Mouse (Mus musculus) cerebellum, adult 9-10 months (tissue): ENCODE measurements around the gene Smc1b.
A peak's percentile ranks its signal among the peaks of the same experiment; 100 is the strongest.

ENCODE experiments used
- DNase-seq: peaks from one replicate; pipeline ENCODE4 v3.0.0; 2022

Gene Smc1b

DNA sequence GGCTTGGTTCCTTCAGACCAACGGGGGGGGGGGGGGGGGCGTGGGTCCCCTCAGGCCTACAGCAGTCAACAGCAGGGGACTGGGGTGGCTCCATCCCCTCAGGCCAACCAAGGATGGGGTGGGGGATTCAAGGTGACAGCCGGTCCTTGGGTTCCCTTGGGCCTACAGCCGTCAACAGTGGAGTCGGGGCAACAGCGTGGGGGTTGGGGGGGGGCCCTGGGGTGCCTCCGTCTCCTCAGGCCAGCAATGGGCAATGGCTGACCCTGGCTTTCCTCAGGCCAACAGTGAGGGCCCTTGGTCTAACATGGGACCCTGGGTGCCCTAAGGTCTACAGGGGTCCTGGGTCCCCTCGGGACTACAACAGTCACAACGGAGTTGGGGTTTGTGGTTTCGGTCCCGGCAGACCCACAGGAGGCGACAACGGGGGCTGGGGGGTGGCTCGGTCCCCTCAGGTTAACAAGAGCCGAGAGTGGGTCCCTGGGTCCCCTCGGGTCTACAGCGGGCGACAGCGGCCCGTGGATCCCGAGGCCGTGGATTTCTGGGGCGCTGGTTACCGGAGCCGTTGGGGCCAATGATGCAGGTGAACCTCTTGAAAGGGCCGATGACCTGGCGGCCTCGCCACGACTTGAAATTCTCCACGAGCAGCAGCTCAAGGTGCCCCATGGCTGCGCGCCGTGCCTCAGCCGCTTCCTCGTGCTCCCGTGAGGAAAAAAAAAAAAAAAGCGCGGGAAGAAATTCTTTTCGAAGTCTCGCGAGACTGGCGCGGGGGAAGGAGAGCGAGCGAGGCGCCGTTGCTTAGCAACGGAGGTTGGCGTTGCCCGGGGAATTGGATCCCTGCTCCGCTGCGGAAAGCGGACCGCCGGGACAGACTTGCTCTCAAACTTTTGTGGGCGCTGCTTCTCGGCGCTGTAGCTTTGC, at the start of gene Smc1b, which contains the start of gene Ribc2:
Smc1b (minus strand) TSS at position 690 of the 918 bp plus-strand sequence.
Ribc2 (plus strand) TSS at position 804 of the 918 bp plus-strand sequence.
- DNase-seq, result peak; percentile 36

DNA sequence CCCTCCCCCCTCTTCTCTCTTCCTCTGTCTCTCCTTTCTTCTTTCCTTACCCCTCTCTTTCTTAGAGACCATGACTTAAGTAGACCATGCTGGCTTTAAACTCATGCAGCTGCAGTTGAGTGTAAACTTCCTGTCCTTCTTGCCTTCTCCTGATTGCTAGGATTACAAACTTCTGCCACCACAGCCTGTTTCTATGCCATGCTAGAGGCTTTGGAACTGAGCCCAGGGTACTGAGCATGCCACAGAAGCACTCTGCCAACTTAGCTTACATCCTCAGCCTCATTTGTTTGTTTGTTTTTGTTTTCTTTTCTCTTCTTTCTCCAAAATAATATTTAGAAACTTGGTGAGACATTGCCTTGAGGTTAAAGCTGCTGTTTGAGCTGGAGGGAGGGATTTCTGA, 48.6 kb upstream of the Smc1b start:
- DNase-seq, result no peak

DNA sequence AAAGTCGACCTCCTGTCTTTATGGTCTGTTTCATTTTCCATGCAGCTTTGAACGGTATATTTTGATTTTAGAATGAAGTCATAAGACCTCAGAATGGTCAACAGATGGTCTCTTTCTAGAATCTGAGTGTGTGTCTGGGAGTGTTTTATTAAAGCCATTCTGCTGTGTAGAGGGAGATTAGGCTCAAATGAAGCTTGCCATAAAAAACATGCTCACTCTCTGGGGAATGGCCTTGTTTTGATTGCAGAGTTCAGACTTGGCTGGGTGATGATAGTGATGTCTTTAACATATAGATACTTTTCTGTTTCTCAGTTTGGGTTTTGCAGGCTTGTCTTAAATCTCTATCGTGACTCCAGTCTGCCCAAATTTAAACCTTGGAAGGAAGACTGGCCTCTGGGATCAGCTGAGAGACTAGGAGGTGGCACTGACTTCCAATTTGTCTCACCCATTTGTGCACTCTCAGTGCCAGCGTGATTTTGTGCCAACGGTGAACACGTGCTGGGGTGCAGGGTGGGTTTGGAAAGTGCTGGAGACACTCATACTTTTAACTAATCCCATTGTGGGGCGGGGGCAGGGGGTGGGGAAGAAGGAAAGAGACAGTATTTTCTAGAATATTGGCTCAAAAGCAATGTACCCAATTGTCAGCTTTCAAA, 47.9 kb upstream of the Smc1b start:
- no peak for DNase-seq

DNA sequence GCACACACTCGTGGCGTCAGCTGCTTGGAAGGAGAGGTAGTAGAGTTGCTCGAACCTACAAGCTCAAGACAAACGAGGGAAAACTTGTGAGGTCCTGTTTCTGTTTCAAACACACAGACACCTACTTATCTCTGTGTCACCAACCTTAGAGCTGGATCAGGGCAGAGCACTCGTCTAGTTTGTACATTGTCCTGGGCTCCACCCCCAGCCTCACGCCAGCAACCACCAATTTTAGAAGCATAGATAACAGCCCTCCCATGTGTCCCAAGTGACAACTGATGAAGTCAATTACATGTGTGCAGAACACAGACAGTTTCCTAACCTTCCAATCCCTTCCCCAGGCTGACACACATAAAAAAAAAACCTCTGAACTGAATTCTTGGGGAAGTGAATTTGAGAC, 46.4 kb upstream of the Smc1b start:
- no peak for DNase-seq

DNA sequence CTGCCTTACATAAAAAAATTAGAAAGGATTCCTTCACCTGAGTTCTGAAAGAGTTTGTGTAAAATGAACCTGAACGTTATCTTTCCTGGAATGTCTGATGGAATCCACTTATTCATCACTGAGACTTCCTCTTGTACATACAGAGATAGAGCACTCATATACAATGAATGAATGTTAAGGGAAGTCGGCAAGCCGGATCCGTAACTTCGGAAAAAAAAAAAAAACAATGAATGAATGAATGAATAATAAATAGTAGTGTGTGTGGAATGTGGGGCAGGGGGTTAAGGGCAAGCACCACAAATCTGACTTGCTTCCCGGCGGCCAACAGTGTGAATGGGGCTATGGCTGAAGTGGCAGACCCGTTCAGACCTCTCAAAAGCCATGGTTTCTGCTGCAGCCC, 45.8 kb upstream of the Smc1b start:
- no peak for DNase-seq

DNA sequence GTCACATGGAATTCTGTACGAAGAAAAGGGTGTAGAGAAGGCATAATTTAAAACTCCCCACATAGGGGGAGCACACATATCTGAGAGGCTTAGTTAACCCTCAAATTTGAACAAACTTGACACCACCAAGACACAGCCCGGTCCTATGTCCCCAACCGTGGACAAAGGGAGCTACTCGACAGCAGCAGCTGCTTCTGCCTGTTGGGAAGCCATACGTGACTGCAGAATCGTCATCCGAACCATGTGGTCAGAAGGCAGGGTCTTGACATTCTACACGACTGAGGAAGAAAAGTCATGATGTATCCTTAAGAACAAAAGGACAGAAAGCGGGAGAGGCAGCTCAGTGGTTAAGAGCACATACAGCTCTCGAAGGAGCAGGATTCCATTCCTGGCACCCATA, 42.3 kb upstream of the Smc1b start:
- DNase-seq, result no peak

DNA sequence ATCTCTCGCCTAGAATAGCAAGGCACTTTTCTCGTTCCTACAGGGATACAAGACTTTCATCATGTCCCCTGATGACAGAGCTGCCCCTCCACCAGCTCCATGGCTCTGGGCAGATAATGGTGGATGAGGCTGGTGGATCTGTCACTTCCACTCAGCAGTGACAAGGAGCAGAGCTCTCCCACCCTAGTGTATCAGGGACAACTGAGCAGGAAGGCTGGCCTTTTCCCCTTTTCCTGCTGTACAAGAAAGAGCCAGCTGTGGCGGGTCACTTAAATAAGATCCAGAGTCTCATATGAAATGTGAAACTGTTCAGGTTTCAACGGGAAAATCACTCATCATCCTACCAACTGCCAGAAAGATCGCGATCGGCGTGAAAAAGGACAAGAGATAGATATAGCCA, 41.7 kb upstream of the Smc1b start:
- no peak for DNase-seq

DNA sequence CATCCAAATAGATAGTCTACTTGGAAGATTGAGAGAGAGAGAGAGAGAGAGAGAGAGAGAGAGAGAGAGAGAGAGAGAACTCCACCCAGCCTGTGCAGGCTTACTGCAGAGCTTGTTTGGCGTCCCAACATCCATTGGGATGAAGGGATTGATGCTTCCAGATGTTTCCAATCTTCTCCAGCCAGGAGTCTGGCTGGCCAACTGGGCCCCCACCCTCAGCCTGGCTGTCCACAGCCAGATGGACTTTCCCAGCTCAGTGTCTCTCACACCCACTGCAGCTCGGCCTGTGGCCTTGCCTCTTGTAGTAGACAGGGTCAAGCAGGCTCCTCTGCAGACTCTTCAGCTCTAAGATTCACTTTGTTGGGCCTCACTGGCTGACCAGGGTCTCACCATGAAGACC, 40.3 kb upstream of the Smc1b start:
- DNase-seq, result no peak

DNA sequence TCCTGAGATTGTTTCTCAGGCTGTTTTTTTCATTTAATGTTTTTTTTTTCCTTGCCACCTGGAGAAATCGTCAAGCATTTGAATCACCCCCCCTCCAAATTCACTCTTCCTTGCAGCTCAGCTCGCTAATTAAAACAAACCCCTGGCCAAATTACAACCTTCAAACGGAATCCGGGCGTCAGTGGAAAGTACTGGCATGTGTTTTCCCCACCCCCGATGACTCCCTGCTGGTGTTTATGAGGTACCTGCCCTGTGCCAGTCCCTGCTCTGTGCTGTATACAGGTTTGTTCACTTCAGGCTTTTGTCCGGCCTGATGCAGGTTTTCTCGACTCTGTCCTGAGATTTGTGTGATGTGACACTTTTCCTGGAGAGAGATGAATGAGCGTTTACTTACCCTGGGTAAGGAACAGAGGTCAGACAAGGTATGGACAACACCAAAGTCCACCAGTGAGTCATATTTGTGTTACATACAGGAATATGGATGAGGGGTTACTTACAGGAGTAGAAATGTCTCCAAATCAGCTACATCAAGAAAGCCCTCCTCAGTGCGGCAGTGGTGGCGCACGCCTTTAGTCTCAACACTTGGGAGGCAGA, 35.4 kb upstream of the Smc1b start:
- no peak for DNase-seq

DNA sequence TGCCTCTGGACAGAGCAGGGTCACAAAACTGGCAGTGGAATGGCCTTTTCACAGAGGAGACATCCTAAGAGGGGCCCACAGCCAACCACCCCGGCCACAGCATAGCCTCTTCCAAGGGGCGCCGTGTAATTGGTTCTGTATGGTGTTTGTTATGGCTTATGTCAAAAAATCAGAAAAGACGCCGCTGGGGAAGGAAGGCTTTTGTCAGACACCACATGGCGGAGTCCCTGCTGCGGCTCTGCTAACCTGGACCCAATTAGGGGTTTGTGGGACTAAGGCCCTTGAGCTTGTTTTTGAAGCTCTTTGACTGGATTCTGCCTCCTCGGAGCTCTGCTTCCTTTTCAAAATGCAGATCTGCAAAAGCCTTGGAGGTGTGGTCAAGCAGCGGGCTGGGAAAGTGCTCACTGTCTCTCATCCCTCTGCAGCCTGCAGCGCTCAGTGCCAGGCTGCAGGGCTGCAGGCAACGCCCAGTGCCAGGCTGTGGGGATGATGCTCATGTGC, 34.7 kb upstream of the Smc1b start:
- no peak for DNase-seq

DNA sequence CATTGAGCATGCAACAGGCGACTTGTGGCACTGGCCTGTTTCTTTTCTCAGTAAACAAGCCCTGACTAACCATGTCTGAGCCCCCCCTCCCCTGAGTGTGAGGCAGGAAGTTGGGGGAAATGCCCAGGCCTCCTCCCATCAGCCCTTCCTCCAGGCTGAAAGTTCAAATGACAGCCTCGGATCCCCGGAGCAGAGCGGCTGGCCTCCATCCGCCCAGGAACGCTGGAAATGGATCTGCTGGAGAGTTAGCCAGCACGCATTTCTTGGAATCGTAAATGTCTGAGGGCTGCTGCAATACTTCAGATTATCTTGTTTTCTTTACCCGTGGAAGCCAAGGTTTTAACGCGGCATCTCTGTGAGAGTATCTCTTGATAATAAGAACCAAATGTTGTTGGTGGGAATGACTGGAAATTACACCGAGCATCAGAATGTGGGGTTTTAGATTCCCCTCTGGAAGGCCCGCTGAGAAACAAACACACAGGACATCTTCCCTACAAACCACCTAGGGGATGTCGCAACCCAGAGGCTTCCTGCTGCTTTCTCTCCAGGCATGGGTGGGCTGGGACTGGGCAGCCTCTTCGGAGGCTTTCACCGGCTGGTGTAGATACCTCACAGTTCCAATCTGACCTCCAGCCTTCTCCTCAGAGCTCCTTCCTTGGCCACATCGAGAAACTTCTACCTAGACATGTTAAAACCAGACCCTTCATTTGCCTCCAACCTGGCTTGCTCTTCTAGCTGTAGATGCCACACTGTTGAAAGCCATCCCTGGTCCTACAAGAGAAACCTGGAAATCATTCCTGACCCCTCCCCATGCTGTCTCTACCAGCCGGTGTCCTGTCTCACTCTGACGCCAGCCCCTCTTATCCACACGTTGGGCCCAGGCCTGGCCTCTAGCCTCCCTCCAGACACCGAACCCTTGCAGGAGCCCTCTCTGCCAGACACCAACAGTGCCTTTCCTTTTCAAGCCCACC, 31.2 kb upstream of the Smc1b start:
- DNase-seq, result no peak

DNA sequence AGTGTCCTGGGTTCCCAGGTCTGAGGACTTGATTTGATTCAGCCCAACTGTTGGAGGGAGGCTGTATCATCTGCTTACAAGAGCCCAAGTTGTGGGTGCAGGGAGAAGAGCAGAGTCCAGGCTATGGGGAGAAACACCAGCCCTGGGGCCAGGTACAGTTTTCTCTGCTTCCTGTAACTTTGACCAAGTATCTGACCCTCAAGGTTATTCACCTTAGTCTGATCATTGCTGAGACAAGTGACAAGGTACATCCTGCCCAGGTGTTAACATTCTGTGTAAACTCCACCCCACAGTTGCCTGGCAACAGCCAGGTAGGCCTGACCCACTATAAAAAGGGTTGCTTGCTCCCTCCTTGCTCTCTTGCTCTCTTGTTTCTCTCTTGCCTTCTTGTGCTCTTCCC, 29.7 kb upstream of the Smc1b start:
- no peak for DNase-seq

DNA sequence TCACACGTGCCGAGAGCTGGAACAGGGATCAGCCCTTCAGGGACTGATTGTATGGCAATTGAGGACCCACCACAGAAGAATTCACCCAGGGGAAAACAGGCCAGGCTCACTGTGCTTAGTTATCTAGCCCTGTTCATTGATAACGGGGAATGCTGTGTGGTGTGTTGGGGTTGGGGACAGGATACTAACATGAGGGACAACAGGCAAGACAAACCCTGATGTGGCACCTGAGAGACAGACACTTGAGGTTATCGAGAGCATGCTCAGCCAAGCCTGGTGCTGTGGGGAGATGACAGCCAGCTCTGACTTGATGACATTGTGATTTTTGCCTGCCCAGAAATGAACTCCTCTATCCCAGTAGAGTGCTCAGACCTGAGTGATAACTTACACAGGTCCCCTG, 24.4 kb upstream of the Smc1b start:
- DNase-seq, result no peak

DNA sequence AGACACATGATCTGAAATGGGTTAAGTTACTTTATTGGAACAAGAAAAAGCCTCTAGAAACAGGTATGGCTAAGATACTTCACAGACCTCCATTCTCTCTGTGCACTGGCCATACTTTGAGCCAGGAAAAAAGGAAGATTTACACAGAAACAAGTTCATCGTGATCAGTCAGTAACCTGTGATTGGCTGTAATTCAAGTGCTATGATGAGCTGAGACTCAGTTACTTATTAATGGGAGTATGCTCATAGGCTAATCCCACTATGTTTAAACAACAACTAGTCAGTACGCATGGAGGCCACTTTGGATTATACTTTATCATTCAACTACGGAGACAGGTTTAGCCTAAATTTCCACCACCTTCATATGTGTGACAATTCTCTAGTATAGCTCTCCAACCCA, 22.3 kb upstream of the Smc1b start:
- no peak for DNase-seq

DNA sequence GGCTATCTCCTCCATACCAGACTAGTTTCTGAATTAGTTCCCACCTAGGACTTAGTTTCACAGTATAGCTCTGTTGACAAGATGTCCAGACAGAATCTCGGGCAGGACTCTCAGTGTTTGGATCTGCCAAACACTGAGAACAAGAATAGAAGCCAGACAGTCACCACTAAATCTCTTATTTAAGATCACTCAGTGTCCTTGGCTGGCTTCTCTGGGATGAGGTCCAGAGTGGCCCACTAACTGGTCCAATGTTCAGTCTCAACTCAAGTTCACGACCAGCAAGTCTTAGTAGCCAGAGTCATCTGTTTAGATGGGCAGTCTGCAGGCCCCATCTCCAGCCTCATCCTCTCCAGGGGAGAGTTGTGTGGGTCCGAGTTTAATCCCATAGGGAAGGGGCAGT, 20.8 kb upstream of the Smc1b start:
- DNase-seq, result peak; percentile 3

DNA sequence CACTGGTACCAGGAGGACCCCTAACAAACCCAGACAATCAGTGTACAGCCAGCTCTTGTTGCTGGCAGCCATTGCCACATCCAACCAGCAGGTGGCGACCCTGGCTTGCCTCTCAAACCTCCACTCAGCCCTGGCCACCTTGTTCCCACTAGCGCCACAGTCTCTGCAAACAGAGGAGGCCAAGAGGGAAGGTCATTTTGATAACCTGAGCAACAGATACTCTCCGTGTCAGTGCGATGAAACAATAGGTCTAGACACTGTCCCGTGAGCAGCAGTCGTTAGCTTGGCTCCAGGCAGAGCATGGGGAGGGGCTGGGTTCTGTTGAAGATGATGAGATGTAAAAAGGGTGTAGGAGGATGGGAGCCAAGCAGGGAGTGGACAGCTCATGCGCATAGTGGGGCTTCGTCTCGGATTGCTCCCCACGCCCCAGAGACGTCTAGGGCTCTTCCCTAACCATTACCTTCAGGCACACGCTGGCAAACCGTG, 19.7 kb upstream of the Smc1b start:
- DNase-seq, result peak; percentile 30

DNA sequence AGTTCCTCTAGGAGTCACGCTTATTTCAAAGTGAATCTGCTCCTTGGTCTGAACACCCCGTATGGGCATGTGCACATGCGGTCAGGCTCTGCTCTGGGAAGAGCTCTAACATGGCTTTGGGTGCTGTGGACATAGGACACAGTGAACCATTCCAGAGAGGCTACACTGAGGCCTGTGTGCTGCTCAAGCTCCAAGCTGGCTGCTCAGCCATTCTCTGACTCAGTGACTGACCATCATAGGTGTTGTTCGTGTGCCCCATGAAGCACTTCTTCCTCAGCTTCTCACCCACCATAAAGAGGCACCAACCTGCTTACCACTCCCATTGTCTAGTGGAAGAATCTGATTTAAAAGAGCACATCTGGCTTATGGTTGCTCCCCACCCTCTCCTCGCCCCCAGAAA, 12.5 kb upstream of the Smc1b start:
- no peak for DNase-seq

DNA sequence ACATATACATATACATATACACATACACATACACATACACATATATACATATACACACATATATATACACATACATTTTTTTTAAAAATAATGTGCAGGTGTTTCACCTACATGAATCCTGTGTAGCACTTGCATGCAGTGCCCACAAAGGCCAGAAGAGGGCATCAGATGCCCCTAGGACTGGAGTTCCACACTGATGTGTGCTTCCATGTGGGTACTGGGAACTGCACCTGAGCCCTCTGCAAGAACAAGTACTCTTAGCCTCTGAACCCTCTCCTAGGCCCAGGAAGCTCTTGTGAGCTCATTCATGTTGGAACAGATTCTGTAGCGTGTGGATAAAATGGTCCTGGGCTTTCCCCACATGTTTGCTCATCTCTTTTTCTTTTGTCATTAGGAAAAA, 12.0 kb upstream of the Smc1b start:
- DNase-seq, result no peak

DNA sequence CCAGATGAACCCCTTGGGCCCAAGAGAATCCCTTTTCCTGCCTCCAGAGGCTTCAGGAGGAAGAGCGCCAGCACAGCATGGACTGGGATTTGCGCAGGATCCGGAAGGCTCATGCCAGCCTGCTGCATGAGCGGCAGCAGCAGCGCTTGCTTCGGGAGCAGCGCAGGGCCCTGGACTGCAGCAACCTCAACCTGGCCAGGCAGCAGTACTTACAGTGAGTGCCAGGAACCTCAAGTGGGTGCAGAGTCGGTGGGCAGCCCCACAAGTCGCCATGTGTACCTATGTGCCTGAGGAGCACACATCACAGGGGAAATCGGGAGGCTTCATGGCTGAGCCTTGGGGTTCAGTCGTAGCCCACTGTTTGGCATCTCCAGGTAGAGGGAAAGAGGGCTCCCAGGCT, 11.4 kb upstream of the Smc1b start:
- no peak for DNase-seq

DNA sequence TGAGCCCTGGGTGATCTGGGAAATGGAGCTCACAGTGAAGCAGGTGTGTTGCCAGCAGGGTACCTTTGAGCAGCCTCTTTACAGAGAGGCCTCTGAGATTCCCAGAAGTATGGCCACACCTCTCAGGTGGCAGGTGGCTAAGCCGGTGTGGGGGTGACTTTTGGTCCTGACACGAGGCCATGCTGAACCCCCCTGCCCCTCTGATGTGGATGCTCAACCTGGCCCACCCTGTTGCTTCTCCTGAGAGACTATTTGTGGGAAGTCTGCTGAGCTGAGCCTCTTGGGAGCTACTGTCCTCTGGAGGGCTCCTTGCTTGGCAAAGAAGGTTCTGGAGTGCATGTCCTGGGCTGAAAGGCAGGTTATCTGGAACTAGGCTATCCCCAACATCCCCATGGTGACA, 10.7 kb upstream of the Smc1b start:
- DNase-seq, result no peak

DNA sequence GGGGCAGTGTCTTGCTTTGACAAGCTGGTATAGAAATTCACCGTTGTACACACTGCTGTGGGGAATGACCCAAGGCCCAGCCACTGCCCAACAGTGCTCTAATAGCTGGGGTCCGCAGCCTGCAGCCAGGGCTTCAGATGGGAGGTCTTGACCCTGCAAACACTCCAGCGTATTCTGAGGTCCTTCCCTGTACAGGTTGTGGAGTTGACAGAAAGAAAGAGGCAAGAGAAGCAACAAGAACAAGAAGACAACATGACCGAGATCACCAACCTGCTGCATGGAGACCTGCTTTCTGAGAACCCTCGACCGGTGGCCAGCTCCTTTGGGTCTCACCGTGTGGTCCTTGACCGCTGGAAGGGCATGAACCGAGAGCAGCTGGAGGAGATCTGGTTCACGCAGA, 9.5 kb upstream of the Smc1b start:
- no peak for DNase-seq

DNA sequence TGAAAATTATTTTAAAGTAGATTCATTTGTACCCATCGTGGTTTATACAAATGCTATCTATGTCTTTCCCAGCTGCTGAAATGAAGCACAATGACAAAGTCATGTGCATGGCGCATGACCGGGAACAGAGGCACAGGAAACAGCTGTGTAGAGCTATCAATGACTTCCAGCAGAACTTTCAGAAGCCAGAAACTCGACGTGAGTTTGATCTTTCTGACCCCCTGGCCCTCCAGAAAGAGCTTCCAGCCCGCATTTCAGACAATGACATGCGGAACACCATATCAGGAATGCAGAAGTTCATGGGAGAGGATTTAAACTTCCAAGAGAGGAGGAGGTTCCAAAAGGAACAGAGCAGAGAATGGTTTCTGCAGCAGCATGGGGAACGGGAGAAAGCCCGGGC, 3.4 kb upstream of the Smc1b start:
- no peak for DNase-seq

DNA sequence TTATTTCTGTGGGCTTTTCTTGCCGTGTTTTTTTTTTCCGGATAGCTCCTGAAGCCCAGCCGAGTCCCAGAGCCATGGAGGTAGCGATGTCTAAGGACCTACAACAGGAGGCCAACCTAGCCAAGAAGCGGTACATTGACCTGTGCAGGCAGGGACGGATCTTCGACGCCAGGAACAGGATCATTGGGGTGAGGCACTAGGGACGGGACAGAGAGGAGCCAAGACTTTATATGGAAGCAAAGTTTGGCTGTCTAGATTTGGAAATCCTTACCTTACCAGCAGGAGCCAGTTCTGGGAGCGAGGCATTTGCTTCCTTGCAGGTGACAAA, 393 bp upstream of the Smc1b start:
- no peak for DNase-seq
